Mouse (Mus musculus) liver, embryonic 12.5 days (tissue): ENCODE results near the gene Kctd12. TPM values are rescaled to one million over a fixed set of nuclear protein-coding genes. Genes with fewer than 3 reads are reported as not detected.
A peak's percentile ranks its signal among the peaks of the same experiment; 100 is the strongest.

ENCODE experiments used
- ATAC-seq: fragments of 200-750 bp; cut with Nextera tagmentation; 2 replicates; pipeline ENCODE4 v1.8.0; 2017; ENCODE audit warnings: moderate number of reproducible peaks, mild to moderate bottlenecking, moderate library complexity
- H3K27ac ChIP-seq: fragments of 300-500 bp; sonication (generic); 2 replicates; pipeline ENCODE4 v1.5.1; 2016; ENCODE audit warnings: mild to moderate bottlenecking
- H3K27me3 ChIP-seq: fragments of 300-500 bp; sonication (generic); replicated peaks from 2 replicates; pipeline ENCODE4 v1.6.1; 2016; ENCODE audit warnings: mild to moderate bottlenecking, moderate library complexity
- H3K36me3 ChIP-seq: fragments of 300-500 bp; sonication (generic); 2 replicates; pipeline ENCODE4 v1.6.1; 2016; ENCODE audit warnings: mild to moderate bottlenecking, moderate library complexity
- H3K4me1 ChIP-seq: fragments of 300-500 bp; sonication (generic); 2 replicates; pipeline ENCODE4 v1.6.1; 2016
- H3K4me2 ChIP-seq: fragments of 300-500 bp; sonication (generic); 2 replicates; pipeline ENCODE4 v1.6.1; 2016; ENCODE audit warnings: mild to moderate bottlenecking, moderate library complexity
- H3K4me3 ChIP-seq: fragments of 300-500 bp; sonication (generic); 2 replicates; pipeline ENCODE4 v1.5.1; 2016; ENCODE audit warnings: mild to moderate bottlenecking, moderate library complexity
- H3K9ac ChIP-seq: fragments of 300-500 bp; sonication (generic); 2 replicates; pipeline ENCODE4 v1.6.1; 2016; ENCODE audit warnings: mild to moderate bottlenecking, moderate library complexity
- H3K9me3 ChIP-seq: fragments of 300-500 bp; sonication (generic); replicated peaks from 2 replicates; pipeline ENCODE4 v1.6.1; 2016; ENCODE audit warnings: mild to moderate bottlenecking, moderate library complexity
- WGBS: fragments of 180-500 bp; shearing (Covaris S2); methylation state at CpG from one replicate; pipeline ENCODE4 v1.1.7; 2016; ENCODE audit not compliant: insufficient replicate concordance; 5-methylcytosine and 5-hydroxymethylcytosine counted together
- microRNA-seq: library from miRNA; unstranded; fragments of <30 nt; microRNA quantifications from one replicate; pipeline ENCODE4, GENCODE M21; 2017
- polyA plus RNA-seq: library from polyadenylated mRNA; unstranded; fragments of >200 nt; fragmentation: Nextera tagmentation; extraction: Ambion mirVana; gene quantifications from 2 replicates; pipeline ENCODE4 v1.2.1, GENCODE M21; 2016

The Kctd12 gene
- polyA plus RNA-seq, 1 experiment from 2014 or later, result 2.3 TPM

GRCm38 (mm10) chr14:102953511-102953910 lies 28.9 kb downstream of the Kctd12 start:
- no peaks in the 10 kb centered on the region for H3K9me3 ChIP-seq
- H3K27ac ChIP-seq, result no peak overlapping the region
- no peak overlapping the region for H3K9ac ChIP-seq
- H3K27me3 ChIP-seq, result no peaks in the 10 kb centered on the region
- no peak overlapping the region for H3K4me2 ChIP-seq
- no peak for ATAC-seq
- WGBS, result 36% methylated on average over 8 of the region's 8 CpGs
- no peaks in the 10 kb centered on the region for H3K36me3 ChIP-seq
- no peaks in the 10 kb centered on the region for H3K4me1 ChIP-seq
- H3K4me3 ChIP-seq, result no peak overlapping the region

GRCm38 (mm10) chr14:102951974-102952373 lies 30.5 kb downstream of the Kctd12 start:
- 54% methylated on average over 1 of the region's 1 CpGs for WGBS
- no peak overlapping the region for H3K4me2 ChIP-seq
- no peaks in the 10 kb centered on the region for H3K4me1 ChIP-seq
- H3K4me3 ChIP-seq, result no peak overlapping the region
- H3K9ac ChIP-seq, result no peak overlapping the region
- no peaks in the 10 kb centered on the region for H3K9me3 ChIP-seq
- ATAC-seq, result no peak
- no peak overlapping the region for H3K27ac ChIP-seq
- no peaks in the 10 kb centered on the region for H3K36me3 ChIP-seq
- H3K27me3 ChIP-seq, result no peaks in the 10 kb centered on the region

GRCm38 (mm10) chr14:102947796-102948195 lies 34.6 kb downstream of the Kctd12 start:
- no peak overlapping the region for H3K4me3 ChIP-seq
- H3K4me2 ChIP-seq, result no peak overlapping the region
- H3K36me3 ChIP-seq, result no peaks in the 10 kb centered on the region
- 69% methylated on average over 2 of the region's 2 CpGs for WGBS
- H3K27me3 ChIP-seq, result no peaks in the 10 kb centered on the region
- H3K9ac ChIP-seq, result no peak overlapping the region
- no peaks in the 10 kb centered on the region for H3K9me3 ChIP-seq
- H3K4me1 ChIP-seq, result no peaks in the 10 kb centered on the region
- H3K27ac ChIP-seq, result no peak overlapping the region
- ATAC-seq, result no peak

GRCm38 (mm10) chr14:102942222-102942843 lies 40.1 kb downstream of the Kctd12 start:
- H3K4me3 ChIP-seq, result no peak overlapping the region
- H3K36me3 ChIP-seq, result no peaks in the 10 kb centered on the region
- no peaks in the 10 kb centered on the region for H3K9me3 ChIP-seq
- no peak overlapping the region for H3K27ac ChIP-seq
- WGBS, result 46% methylated on average over 2 of the region's 2 CpGs
- no peak overlapping the region for H3K4me2 ChIP-seq
- ATAC-seq, result no peak
- H3K4me1 ChIP-seq, result no peaks in the 10 kb centered on the region
- no peaks in the 10 kb centered on the region for H3K27me3 ChIP-seq
- H3K9ac ChIP-seq, result no peak overlapping the region

- Histone ChIP-seq H3K9ac (no peak overlapping the region), H3K4me3 (no peak overlapping the region), H3K4me1 (no peaks in the 10 kb centered on the region), H3K36me3 (no peaks in the 10 kb centered on the region), H3K27ac (no peak overlapping the region), H3K9me3 (no peaks in the 10 kb centered on the region), H3K27me3 (no peaks in the 10 kb centered on the region), H3K4me2 (no peak overlapping the region)
- no peak for ATAC-seq
- WGBS, result 63% methylated on average over 2 of the region's 2 CpGs
Measured at GRCm38 (mm10) chr14:102934878-102935277, 47.6 kb downstream of the Kctd12 start.

- Histone ChIP-seq H3K27me3 (no peaks in the 10 kb centered on the region), H3K4me2 (no peak overlapping the region), H3K9ac (no peak overlapping the region), H3K36me3 (no peaks in the 10 kb centered on the region), H3K4me1 (no peaks in the 10 kb centered on the region), H3K4me3 (no peak overlapping the region), H3K9me3 (no peaks in the 10 kb centered on the region), H3K27ac (no peak overlapping the region)
- ATAC-seq, result no peak
- 32% methylated on average over 1 of the region's 1 CpGs for WGBS
Measured at GRCm38 (mm10) chr14:102930933-102931332, 51.5 kb downstream of the Kctd12 start.

- Histone ChIP-seq H3K9ac (no peak overlapping the region), H3K4me2 (no peak overlapping the region), H3K27ac (no peak overlapping the region), H3K4me3 (no peak overlapping the region), H3K9me3 (no peaks in the 10 kb centered on the region), H3K4me1 (no peaks in the 10 kb centered on the region), H3K36me3 (no peaks in the 10 kb centered on the region), H3K27me3 (no peaks in the 10 kb centered on the region)
- 46% methylated on average over 3 of the region's 3 CpGs for WGBS
- no peak for ATAC-seq
Measured at GRCm38 (mm10) chr14:102929545-102929944, 52.9 kb downstream of the Kctd12 start.

GRCm38 (mm10) chr14:102927847-102928466 lies 54.5 kb downstream of the Kctd12 start:
- WGBS, result 68% methylated on average over 5 of the region's 5 CpGs
- H3K9me3 ChIP-seq, result no peaks in the 10 kb centered on the region
- no peak for ATAC-seq

More at GRCm38 (mm10) chr14:102927847-102928466, 54.5 kb downstream of the Kctd12 start:
- no peak overlapping the region for H3K4me2 ChIP-seq
- no peak overlapping the region for H3K9ac ChIP-seq
- no peak overlapping the region for H3K27ac ChIP-seq
- no peaks in the 10 kb centered on the region for H3K27me3 ChIP-seq
- no peak overlapping the region for H3K4me3 ChIP-seq
- no peaks in the 10 kb centered on the region for H3K36me3 ChIP-seq
- no peaks in the 10 kb centered on the region for H3K4me1 ChIP-seq

Small RNA genes within 50 kb of the gene (microRNA-seq; reads per million reads assigned to microRNA genes)
- 4.6 reads per million, percentile 7 among the genes with 10 or more reads in this experiment for gene Mir5130

Other genes with a start within 250 kb of the Kctd12 start
- gene Acod1, start 64.3 kb upstream of the Kctd12 start, polyA plus RNA-seq, result 0.10 and 0.12 TPM in 2 replicates
- gene Cln5, start 87.6 kb upstream of the Kctd12 start, polyA plus RNA-seq, result 23.2 and 23.9 TPM in 2 replicates
- 14.7 and 16.4 TPM in 2 replicates for gene Fbxl3, start 116.9 kb upstream of the Kctd12 start, polyA plus RNA-seq